Mouse (Mus musculus) left cerebral cortex, adult 9 months (tissue): ENCODE results near the gene Rab3ip.

Experiments used
- DNase-seq, 2 experiments: peaks; one replicate each; pipeline ENCODE4 v3.0.0; 2022; ENCODE audit warnings: low spot score in 2 of 2

Gene Rab3ip

DNA sequence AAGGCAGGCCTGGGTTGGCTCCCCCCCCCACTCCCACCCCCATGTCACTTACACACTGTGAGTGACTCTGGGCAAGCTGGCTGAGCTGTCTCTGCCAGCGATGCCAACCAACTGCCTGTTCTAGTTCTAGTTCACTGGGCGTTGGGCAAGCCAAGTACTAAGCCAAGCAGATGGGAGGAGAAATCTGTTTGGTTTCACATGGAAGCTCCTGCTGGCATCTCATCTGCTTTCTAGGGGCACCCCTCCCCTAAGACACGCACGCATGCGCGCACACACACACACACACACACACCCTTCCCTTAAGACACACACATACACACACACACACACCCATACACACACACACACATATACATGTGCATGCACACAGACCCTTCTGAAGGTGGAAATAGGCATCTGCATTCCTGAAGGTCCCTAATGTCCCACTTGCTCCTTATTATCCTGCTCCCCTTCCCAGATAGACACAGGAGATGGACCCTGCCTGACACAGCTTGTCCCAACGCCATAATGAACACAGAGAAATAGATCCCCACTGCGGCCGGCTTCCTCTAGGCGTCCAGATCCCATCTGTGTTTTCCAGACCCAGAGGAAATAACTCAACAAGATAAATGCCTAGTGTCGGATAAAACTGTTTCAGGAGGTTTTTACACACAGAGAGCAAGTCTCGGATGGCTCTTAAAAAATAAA, 79.1 kb downstream of the Rab3ip start:
- DNase-seq, result peak in 1 of 2 experiments; percentile 23

DNA sequence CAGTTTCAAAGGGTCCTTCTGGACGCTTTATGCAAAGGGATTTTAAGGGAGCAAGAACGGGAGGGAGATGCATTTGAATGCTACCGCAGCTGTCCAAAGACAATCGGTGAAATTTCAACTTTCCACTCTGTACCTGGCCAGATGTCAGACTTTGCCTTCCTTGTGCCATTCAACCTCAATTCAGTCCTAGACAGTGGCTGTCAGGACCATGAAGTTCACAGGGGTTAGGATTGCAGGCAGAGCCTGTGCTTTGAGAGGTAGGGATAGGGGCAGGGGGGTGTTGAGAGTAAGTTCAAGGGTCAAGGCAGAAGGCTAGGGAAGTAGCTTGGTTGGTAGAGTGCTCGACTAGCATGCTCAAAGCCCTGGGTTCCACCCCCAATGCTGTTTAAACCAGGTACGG, 79.8 kb downstream of the Rab3ip start:
- DNase-seq, result no peak
